Mouse (Mus musculus): ENCODE measurements around the gene Heatr5b.
"Not testable (repeated sequence)": the region's sequence is repeated elsewhere in the genome, so short reads cannot be mapped to it uniquely, and the experiment has no call there.

Heatr5b gene

GRCm38 (mm10) chr17:78834856-78835835 is at the start of gene Heatr5b, which contains the start of gene Gpatch11:
Gene Heatr5b, minus strand, starts transcription at chr17:78835364.
Gene Gpatch11, plus strand, starts transcription at chr17:78835567.
- peak; percentile 97 for DNase-seq (ENCODE audit: low spot score)

GRCm38 (mm10) chr17:78883291-78883690 is 48.1 kb upstream of the Heatr5b start:
- no peak for DNase-seq (ENCODE audit: low spot score)

- peak; percentile 71 for DNase-seq (ENCODE audit: low spot score)
Measured at GRCm38 (mm10) chr17:78882401-78883112, 47.4 kb upstream of the Heatr5b start, which contains the start of gene Eif2ak2. Gene Eif2ak2, minus strand, starts transcription at chr17:78882573.

- no peak for DNase-seq (ENCODE audit: low spot score)
Measured at GRCm38 (mm10) chr17:78881878-78882304, 46.7 kb upstream of the Heatr5b start.

GRCm38 (mm10) chr17:78873886-78874285 is 38.7 kb upstream of the Heatr5b start:
- no peak for DNase-seq (ENCODE audit: low spot score)

GRCm38 (mm10) chr17:78856243-78856642 is 21.1 kb upstream of the Heatr5b start:
- no peak for DNase-seq (ENCODE audit: low spot score)

- DNase-seq (ENCODE audit: low spot score) = no peak
Measured at GRCm38 (mm10) chr17:78842271-78842928, 7.2 kb upstream of the Heatr5b start.

- DNase-seq (ENCODE audit: low spot score) = no peak
Measured at GRCm38 (mm10) chr17:78836056-78836455, 892 bp upstream of the Heatr5b start.

GRCm38 (mm10) chr17:78824346-78824745 is 10.8 kb downstream of the Heatr5b start:
- no peak for DNase-seq (ENCODE audit: low spot score)

- DNase-seq (ENCODE audit: low spot score) = no peak
Measured at GRCm38 (mm10) chr17:78809582-78809981, 25.6 kb downstream of the Heatr5b start.

GRCm38 (mm10) chr17:78809019-78809418 is 26.1 kb downstream of the Heatr5b start:
- no peak for DNase-seq (ENCODE audit: low spot score)

GRCm38 (mm10) chr17:78797222-78797621 is 37.9 kb downstream of the Heatr5b start:
- DNase-seq (ENCODE audit: low spot score) = no peak

- DNase-seq (ENCODE audit: low spot score) = no peak
Measured at GRCm38 (mm10) chr17:78794390-78794789, 40.8 kb downstream of the Heatr5b start.

GRCm38 (mm10) chr17:78792122-78792521 is 43.0 kb downstream of the Heatr5b start:
- DNase-seq (ENCODE audit: low spot score) = no peak

- DNase-seq (ENCODE audit: low spot score) = no peak
Measured at GRCm38 (mm10) chr17:78791690-78792070, 43.5 kb downstream of the Heatr5b start.

- no peak for DNase-seq (ENCODE audit: low spot score)
Measured at GRCm38 (mm10) chr17:78791068-78791689, 44.0 kb downstream of the Heatr5b start.

GRCm38 (mm10) chr17:78788273-78788672 is 46.9 kb downstream of the Heatr5b start:
- not testable (repeated sequence) for DNase-seq (ENCODE audit: low spot score)

- DNase-seq (ENCODE audit: low spot score) = no peak
Measured at GRCm38 (mm10) chr17:78778765-78779164, 56.4 kb downstream of the Heatr5b start.

GRCm38 (mm10) chr17:78772317-78772716 is 62.8 kb downstream of the Heatr5b start:
- no peak for DNase-seq (ENCODE audit: low spot score)

- no peak for DNase-seq (ENCODE audit: low spot score)
Measured at GRCm38 (mm10) chr17:78770932-78771331, 64.2 kb downstream of the Heatr5b start.

- DNase-seq (ENCODE audit: low spot score) = no peak
Measured at GRCm38 (mm10) chr17:78769341-78769740, 65.8 kb downstream of the Heatr5b start.

GRCm38 (mm10) chr17:78768937-78769336 is 66.2 kb downstream of the Heatr5b start:
- no peak for DNase-seq (ENCODE audit: low spot score)
